Mouse (Mus musculus) megakaryocyte, embryonic 14.5 days (primary cell): ENCODE measurements around the gene Cluh.

Source experiments
- FLI1 ChIP-seq: IDR thresholded peaks from 2 replicates; pipeline ENCODE4 v1.6.1; 2012; ENCODE audit warnings: low read length, inconsistent platforms, mixed read lengths
- GATA1 ChIP-seq: IDR thresholded peaks from 3 replicates; pipeline ENCODE4 v1.6.1; 2012; ENCODE audit warnings: mixed read lengths, low read length, inconsistent platforms, borderline replicate concordance

GRCm38 (mm10) chr11:74664279-74664678 is 15.0 kb downstream of the Cluh start:
- TF ChIP-seq FLI1 (no peak), GATA1 (no peak)
